Mouse (Mus musculus) c-Kit-positive CD71-positive TER-119-positive erythroid progenitor cells, embryonic 14.5 days (primary cell): ENCODE measurements around the gene Acox3.

Source experiments
- DNase-seq: peaks from one replicate; pipeline ENCODE4 v3.0.0-alpha.2; 2013; ENCODE audit warnings: low spot score

Acox3 gene

DNA sequence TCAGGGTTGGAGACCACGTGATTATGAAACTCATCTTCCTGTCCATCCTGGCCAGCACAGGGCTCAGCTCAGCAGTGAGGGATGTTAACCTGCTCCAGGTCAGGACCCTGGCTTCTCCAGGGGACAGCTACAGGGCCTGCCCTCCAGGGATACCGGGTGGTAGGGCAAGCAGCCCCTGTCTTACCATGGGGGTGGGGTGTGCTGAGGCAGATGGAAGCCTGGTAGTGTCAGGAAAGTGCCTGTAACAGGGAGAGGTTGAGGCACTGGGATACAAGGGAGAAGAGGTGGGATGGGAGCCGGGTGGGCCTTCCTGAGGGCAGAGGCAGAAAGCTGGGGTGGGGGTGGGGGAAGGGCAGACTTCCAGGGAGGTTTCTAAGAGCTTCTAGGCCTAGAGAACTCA lies 69.5 kb downstream of the Acox3 start:
- DNase-seq, result no peak

DNA sequence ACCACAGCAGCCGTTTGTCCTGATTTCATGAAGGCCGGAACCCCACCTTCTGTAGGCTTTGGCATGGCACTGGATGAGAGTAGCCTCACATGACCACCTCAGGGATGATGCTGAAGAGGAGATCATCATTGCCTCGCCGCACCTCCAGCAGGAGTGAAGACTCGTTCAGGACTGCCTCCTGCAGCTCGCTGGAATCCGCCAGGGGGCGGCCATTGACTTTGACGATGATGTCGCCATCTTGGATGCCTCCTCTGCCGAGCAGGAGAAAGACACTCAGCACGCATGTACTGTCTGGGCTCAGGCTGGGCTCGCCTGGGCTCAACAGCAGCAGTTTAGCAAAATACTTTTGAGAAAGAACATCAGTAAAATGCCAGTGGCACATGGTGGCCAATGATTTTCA lies 70.0 kb downstream of the Acox3 start:
- DNase-seq, result no peak

DNA sequence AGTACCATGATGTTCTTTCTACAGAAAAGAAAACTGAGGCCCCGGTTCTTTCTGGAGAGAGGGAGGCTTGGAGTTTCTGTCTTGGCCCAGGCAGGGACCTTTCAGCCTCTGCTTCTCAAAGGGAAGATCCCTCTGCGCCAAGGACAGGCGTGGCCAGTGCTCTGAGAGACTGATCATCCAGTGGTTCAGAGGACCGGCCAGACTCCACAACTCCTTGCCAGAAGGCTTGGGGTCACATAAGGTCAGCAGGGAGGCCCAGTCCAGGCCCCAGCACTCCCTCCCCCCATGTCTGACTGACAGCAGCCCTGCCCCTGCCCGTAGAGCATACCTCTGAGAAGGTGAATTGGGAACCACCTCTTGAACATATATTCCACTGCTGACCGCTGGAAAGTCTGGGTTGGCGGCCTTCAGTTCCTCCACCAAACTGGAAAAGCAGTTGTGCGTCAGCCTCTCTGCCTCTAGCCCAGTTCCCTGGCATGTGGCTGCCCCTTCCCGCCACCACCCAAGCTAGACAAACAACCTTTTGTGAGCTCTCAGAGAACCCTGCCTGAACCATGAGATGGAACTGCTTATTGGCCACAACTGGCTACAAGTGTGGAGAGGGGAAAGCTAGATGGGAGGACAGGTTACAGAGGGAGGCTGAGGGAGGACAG lies 71.0 kb downstream of the Acox3 start:
- DNase-seq, result no peak

DNA sequence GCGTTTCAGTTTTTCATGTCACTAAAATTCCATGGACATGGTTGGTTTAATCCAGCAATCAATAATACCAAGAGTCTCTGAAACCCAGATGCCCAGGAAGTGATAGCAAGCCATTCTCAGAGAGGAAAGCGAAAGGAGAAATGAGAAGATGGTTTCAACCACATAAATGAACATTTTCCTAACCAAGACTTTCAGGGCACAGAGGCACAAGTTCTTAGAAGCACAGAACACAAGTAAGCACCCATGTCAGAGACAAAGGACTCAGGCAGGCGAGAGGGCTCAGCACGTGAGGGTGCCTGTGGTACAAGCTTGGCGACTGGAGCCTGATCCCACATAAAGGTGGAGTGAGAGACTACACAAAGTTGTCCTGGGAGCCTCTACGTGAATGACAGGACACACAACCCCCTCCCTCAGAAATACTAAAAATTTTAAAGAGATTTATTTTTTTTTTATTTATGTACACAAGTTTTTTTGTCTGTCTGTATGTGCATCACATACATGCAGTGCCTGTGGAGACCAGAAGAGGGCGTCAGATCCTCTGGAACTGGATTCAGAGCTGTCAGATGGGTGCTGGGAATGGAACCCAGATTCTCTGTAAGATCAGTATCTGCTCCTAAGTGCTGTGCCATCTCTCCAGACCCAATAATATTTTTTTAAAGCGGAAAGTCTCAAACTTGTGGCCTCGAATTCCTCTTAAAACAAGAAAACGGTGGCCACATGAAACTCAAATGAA lies 73.1 kb downstream of the Acox3 start:
- no peak for DNase-seq

DNA sequence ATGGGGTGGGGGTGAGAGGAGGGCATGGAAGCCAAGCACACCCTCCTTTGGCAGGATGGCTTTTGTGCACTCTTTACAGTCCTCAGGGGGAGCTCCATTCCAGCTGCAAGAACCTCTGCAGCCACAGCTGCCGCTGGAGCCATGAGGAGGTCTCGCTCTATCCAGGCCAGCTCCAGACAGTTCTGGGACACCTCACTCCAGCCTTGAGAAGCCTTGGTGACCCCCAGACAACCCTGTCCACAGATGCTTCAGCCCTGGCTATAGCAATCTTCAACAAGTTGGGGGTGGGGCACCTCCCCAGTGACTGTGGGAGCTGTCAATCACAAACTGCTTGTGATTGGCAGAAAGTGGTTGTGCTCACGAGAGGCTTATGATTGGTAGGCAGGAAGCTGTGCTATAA lies 76.7 kb downstream of the Acox3 start:
- no peak for DNase-seq

DNA sequence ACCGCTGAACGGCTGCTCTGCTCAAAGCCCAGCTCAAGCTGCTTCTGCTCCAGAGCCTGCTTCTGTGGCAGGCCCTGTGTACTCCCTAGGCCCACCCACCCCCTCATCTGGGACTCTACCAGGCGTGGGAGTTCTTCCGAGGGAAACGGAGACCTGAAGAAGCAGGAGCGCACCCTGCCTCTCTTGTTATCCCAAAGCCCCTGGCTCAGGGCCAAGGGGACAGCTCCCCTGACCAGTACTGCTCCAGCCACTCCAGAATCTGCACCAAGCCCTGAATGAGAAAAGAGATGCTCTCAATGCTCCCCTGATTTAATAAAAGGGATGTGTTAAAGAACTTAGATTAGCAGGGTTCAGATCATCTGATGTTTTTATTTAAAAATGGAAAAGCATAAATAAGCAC lies 78.4 kb downstream of the Acox3 start:
- no peak for DNase-seq

DNA sequence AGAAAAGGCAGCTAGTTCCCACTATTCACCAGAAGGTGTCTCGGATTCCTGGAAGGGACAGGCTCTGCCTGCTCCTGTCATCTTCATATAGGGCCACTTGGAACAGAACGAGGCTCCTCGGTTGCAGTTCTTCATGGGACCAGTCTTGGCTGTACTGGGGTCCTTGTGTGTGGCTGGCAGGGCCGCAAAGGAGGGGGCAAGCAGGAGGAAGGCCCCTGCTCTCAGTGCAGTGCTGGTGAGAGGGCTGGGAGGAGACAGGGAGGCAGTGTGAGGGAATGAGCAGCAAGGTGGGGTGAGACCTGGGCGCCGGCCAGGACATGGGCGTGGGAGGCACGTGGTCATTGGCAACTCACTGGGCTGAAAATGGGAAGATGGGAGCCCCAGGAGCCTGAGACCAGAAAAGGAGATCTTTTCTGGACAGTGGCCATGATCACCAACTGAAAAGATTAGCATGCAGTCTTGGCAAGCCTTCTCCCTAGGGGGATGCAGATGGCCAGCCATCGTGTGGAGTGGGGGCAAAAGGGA lies 79.2 kb downstream of the Acox3 start:
- DNase-seq, result no peak
